Mouse (Mus musculus) macrophage (primary cell): ENCODE data around the gene Olfr364-ps1. TPM values are rescaled to one million over a fixed set of nuclear protein-coding genes. Genes with fewer than 3 reads are reported as not detected.

Experiments
- H3K27ac ChIP-seq: fragments of 350-480 bp; formaldehyde crosslinking; 2 replicates; pipeline ENCODE4 v1.9.0; 2021
- H3K36me3 ChIP-seq: fragments of 350-480 bp; formaldehyde crosslinking; 2 replicates; pipeline ENCODE4 v1.9.0; 2021; ENCODE audit errors: inconsistent target
- H3K4me3 ChIP-seq: fragments of 350-480 bp; formaldehyde crosslinking; 2 replicates; pipeline ENCODE4 v1.9.0; 2021; ENCODE audit errors: inconsistent target
- H3K79me2 ChIP-seq: fragments of 350-480 bp; formaldehyde crosslinking; 2 replicates; pipeline ENCODE4 v1.9.0; 2021; ENCODE audit errors: inconsistent target
- WGBS: methylation state at CpG from one replicate; pipeline ENCODE4 v1.1.7; 2026; ENCODE audit warnings: inconsistent platforms; ENCODE audit not compliant: missing documents; 5-methylcytosine and 5-hydroxymethylcytosine counted together
- polyA plus RNA-seq: library from polyadenylated mRNA; stranded (reverse); fragments of 250-400 nt; gene quantifications from 3 replicates; pipeline ENCODE4 v1.2.4, GENCODE M21; 2018; ENCODE audit warnings: inconsistent platforms
- total RNA-seq, 78 experiments: library from RNA; depleted of rRNA; stranded (reverse); fragments of 250-400 nt; gene quantifications; 1 replicate in 9 of 78; 2 replicates in 24 of 78; 3 replicates in 43 of 78; 4 replicates in 2 of 78; pipeline ENCODE4 v1.2.4; 2018; ENCODE audit warnings: inconsistent platforms in 56 of 78

The Olfr364-ps1 gene
- total RNA-seq (2018; cell fraction: chromatin; rRNA removed) = not detected
- total RNA-seq (2018; cell fraction: cytosol; rRNA removed) = not detected
- not detected for total RNA-seq (2018; cell fraction: nucleus; rRNA removed)
- not detected in 3 replicates for polyA plus RNA-seq

DNA sequence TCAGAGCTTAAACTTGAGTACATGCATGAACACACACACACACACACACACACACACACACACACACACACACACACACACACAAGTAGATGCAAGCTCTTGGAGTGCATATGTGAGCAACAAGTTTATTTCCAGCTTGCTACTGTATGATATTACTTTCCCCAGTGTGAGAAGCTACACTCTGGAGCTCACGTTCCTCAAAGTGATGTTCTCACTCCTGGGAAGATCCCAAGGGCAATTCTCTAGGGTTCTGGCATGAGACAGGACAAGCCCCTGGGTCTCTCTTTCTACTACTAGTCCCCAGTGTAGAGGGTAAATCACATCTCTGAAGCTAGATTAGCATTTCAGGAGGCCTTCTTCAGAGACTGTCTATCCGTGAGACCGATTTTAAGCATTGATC lies at the start of gene Olfr364-ps1:
Gene Olfr364-ps1 (plus strand): TSS at position 301 of the 400 bp plus-strand sequence.
- H3K36me3 ChIP-seq = no peaks in the 10 kb centered on the region
- no peak within 1 kb of the TSS for H3K27ac ChIP-seq
- H3K79me2 ChIP-seq = no peaks in the 10 kb centered on the region
- H3K4me3 ChIP-seq = no peak within 1 kb of the TSS
- 86% methylated on average over 3 of the region's 3 CpGs for WGBS

- H3K4me3 ChIP-seq = no peak within 1 kb of the TSS
- no peaks in the 10 kb centered on the region for H3K79me2 ChIP-seq
- no peaks in the 10 kb centered on the region for H3K36me3 ChIP-seq
- 94% methylated on average over 1 of the region's 1 CpGs for WGBS
- H3K27ac ChIP-seq = no peak within 1 kb of the TSS
These were observed 21.3 kb upstream of the Olfr364-ps1 start, which contains the start of gene Olfr362 for GRCm38 (mm10) chr2:37117810-37118209. Gene Olfr362, minus strand, starts transcription at chr2:37117910.

DNA sequence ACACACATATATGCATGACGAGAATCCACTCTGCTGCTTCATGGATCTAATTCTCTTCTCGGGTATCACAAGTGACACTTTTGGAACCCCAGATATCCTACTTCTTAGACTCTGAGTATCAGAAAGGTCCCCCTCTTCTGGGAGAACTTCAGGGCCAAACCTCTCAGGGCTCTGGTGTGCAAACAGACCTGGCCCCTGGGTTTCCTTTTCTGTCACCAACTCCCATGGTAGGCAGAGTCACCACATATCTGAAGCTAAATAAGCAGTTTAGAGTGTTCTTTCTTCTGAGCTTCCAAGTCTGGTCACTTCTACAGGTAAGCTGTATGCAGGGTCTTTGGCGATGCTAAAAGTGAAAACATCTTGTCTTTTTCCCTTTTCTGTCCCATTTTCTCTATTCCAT lies 48.8 kb downstream of the Olfr364-ps1 start, which contains the start of gene Olfr365:
Gene Olfr365 (plus strand): TSS at position 301 of the 400 bp plus-strand sequence.
- 95% methylated on average over 3 of the region's 3 CpGs for WGBS

More for the DNA sequence above, 48.8 kb downstream of the Olfr364-ps1 start, which contains the start of gene Olfr365:
- H3K27ac ChIP-seq = no peak within 1 kb of the TSS
- no peaks in the 10 kb centered on the region for H3K36me3 ChIP-seq
- no peaks in the 10 kb centered on the region for H3K79me2 ChIP-seq
- no peak within 1 kb of the TSS for H3K4me3 ChIP-seq

Other genes starting within 250 kb of the Olfr364-ps1 start
- not detected in 3 replicates for gene Olfr353, start 246.4 kb upstream of the Olfr364-ps1 start, polyA plus RNA-seq
- not detected in 3 replicates for gene Olfr354, start 233.6 kb upstream of the Olfr364-ps1 start, polyA plus RNA-seq
- not detected in 3 replicates for gene Olfr355, start 210.4 kb upstream of the Olfr364-ps1 start, polyA plus RNA-seq
- gene Olfr356, start 202.2 kb upstream of the Olfr364-ps1 start, polyA plus RNA-seq = not detected in 3 replicates
- gene Olfr357, start 145.5 kb upstream of the Olfr364-ps1 start, polyA plus RNA-seq = not detected in 3 replicates
- not detected in 3 replicates for gene Olfr358, start 130.0 kb upstream of the Olfr364-ps1 start, polyA plus RNA-seq
- gene Olfr360, start 73.6 kb upstream of the Olfr364-ps1 start, polyA plus RNA-seq = not detected in 3 replicates
- not detected in 3 replicates for gene Olfr361, start 50.0 kb upstream of the Olfr364-ps1 start, polyA plus RNA-seq
- gene Olfr362, start 21.4 kb upstream of the Olfr364-ps1 start, polyA plus RNA-seq = not detected in 3 replicates
- not detected in 3 replicates for gene Olfr365, start 48.9 kb downstream of the Olfr364-ps1 start, polyA plus RNA-seq
- not detected in 3 replicates for gene Olfr366, start 72.3 kb downstream of the Olfr364-ps1 start, polyA plus RNA-seq
- not detected in 3 replicates for gene Olfr368, start 187.2 kb downstream of the Olfr364-ps1 start, polyA plus RNA-seq
- gene Pdcl, start 220.0 kb downstream of the Olfr364-ps1 start, polyA plus RNA-seq = 30.7 to 34.2 TPM (median 31.4 TPM) in 3 replicates